Mouse (Mus musculus): ENCODE results near the gene Klhl36. TPM values are rescaled to one million over a fixed set of nuclear protein-coding genes. Genes with fewer than 3 reads are reported as not detected.

Klhl36 gene
- polyA plus RNA-seq, 1 experiment, result 3.0 TPM

- Histone ChIP-seq H3K9ac (ENCODE audit: low read depth, poor library complexity, severe bottlenecking) (0 out of 2 replicates have a peak overlapping the region, but pooled peaks have one; percentile 21), H3K4me1 (ENCODE audit: control insufficient read depth, insufficient read depth, low read length) (peaks cover 2% of the 10 kb centered on the region), H3K27me3 (ENCODE audit: control insufficient read depth, insufficient read depth, low read length, poor library complexity, severe bottlenecking) (no peaks in the 10 kb centered on the region), H3K27ac (ENCODE audit: insufficient read depth, low read length) (no peak overlapping the region), H3K4me3 (ENCODE audit: low read depth, low read length) (peak overlapping the region; percentile 1; the same call in 1 of the 2 replicates), H3K36me3 (ENCODE audit: control insufficient read depth, insufficient read depth, low read length, poor library complexity, severe bottlenecking) (no peaks in the 10 kb centered on the region), H3K9me3 (replicated peaks; ENCODE audit: control insufficient read depth, insufficient read depth, low read length, poor library complexity, severe bottlenecking) (no peaks in the 10 kb centered on the region)
- no peak for TF ChIP-seq EP300 (IDR thresholded peaks at IDR 0.05; ENCODE audit: insufficient read depth, low read depth, low read length)
- no peak for TF ChIP-seq POLR2A (IDR thresholded peaks at IDR 0.05; ENCODE audit: insufficient read depth, low read length)
- TF ChIP-seq CTCF (IDR thresholded peaks at IDR 0.05; ENCODE audit: low read depth, low read length), result no peak
Measured at GRCm38 (mm10) chr8:119837553-119838071, 24.5 kb upstream of the Klhl36 start.

DNA sequence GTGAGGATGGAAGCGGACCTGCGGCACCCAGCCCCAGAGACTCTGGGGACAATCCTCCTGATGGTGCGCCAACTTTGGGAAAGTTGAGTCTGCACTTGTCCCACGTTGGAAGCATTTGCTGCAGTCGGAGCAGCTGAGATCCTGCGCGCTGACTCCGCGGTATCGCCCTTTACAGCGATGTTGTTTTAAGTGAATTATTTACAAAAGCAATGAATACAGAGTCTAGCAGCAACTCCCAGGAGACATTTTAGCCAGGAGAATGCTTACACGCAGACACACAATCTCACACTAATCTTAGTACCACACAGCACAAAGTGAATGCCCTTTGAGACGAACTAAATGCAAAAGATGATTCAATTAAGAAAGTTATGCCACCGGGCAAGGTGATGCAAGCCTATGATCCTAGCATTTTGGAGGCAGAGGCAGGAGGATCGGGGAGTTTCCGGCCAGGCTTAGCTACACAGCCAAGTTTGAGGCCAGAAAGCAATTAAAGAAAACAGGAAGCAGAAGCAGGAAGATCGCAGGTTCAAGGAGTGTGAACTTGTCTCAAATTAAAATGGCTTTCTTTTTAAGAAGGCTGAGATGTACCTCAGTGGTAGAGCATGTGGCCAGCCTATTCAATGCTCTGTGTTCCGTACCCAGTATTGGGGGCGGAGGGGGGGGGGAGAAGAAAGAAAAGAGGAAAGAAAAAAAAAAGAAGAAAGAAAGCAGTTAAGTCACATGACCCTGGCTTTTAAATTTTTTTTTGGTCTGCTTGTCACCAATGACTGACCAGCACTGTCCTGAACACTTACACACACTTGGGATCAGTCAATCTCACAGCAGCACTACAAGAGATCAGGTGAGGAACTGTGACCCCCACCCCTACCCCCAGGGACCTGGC lies 23.7 kb upstream of the Klhl36 start:
- Histone ChIP-seq H3K27ac (ENCODE audit: insufficient read depth, low read length) (0 out of 2 replicates have a peak overlapping the region, but pooled peaks have one; percentile 5), H3K9ac (ENCODE audit: low read depth, poor library complexity, severe bottlenecking) (0 out of 2 replicates have a peak overlapping the region, but pooled peaks have one; percentile 21), H3K36me3 (ENCODE audit: control insufficient read depth, insufficient read depth, low read length, poor library complexity, severe bottlenecking) (no peaks in the 10 kb centered on the region), H3K9me3 (replicated peaks; ENCODE audit: control insufficient read depth, insufficient read depth, low read length, poor library complexity, severe bottlenecking) (no peaks in the 10 kb centered on the region), H3K4me1 (ENCODE audit: control insufficient read depth, insufficient read depth, low read length) (peaks cover 2% of the 10 kb centered on the region), H3K4me3 (ENCODE audit: low read depth, low read length) (peak overlapping the region; percentile 21), H3K27me3 (ENCODE audit: control insufficient read depth, insufficient read depth, low read length, poor library complexity, severe bottlenecking) (no peaks in the 10 kb centered on the region)
- TF ChIP-seq EP300 (IDR thresholded peaks at IDR 0.05; ENCODE audit: insufficient read depth, low read depth, low read length) (no peak), POLR2A (IDR thresholded peaks at IDR 0.05; ENCODE audit: insufficient read depth, low read length) (no peak), CTCF (IDR thresholded peaks at IDR 0.05; ENCODE audit: low read depth, low read length) (no peak)

DNA sequence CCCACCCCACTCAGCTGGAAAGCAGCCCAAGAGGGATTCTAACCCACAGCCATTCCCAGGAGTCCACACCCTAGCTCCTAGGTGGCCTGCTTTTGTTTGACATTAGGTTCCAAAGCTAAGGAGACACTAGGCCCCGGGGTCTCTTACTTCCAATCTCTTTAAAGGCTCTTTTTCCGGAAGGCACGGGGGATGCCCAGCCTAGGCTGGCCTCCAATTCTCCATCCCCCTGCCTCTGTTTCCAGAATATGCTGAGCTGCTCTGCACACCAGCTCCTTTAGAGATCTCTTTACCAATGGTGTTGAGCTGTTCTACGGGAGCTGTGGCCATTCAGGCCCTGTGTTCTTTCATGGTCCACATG lies 23.1 kb upstream of the Klhl36 start:
- Histone ChIP-seq H3K9me3 (replicated peaks; ENCODE audit: control insufficient read depth, insufficient read depth, low read length, poor library complexity, severe bottlenecking) (no peaks in the 10 kb centered on the region), H3K36me3 (ENCODE audit: control insufficient read depth, insufficient read depth, low read length, poor library complexity, severe bottlenecking) (no peaks in the 10 kb centered on the region), H3K4me1 (ENCODE audit: control insufficient read depth, insufficient read depth, low read length) (peaks cover 2% of the 10 kb centered on the region), H3K27ac (ENCODE audit: insufficient read depth, low read length) (peak overlapping the region; percentile 68), H3K4me3 (ENCODE audit: low read depth, low read length) (peak overlapping the region; percentile 89), H3K27me3 (ENCODE audit: control insufficient read depth, insufficient read depth, low read length, poor library complexity, severe bottlenecking) (no peaks in the 10 kb centered on the region), H3K9ac (ENCODE audit: low read depth, poor library complexity, severe bottlenecking) (peak overlapping the region; percentile 66; the same call in 1 of the 2 replicates)
- TF ChIP-seq EP300 (IDR thresholded peaks at IDR 0.05; ENCODE audit: insufficient read depth, low read depth, low read length) (peak; percentile 78), POLR2A (IDR thresholded peaks at IDR 0.05; ENCODE audit: insufficient read depth, low read length) (no peak), CTCF (IDR thresholded peaks at IDR 0.05; ENCODE audit: low read depth, low read length) (no peak)

GRCm38 (mm10) chr8:119839419-119840021 lies 22.5 kb upstream of the Klhl36 start:
- Histone ChIP-seq H3K27ac (ENCODE audit: insufficient read depth, low read length) (peak overlapping the region; percentile 68), H3K4me1 (ENCODE audit: control insufficient read depth, insufficient read depth, low read length) (peaks cover 2% of the 10 kb centered on the region), H3K27me3 (ENCODE audit: control insufficient read depth, insufficient read depth, low read length, poor library complexity, severe bottlenecking) (no peaks in the 10 kb centered on the region), H3K9me3 (replicated peaks; ENCODE audit: control insufficient read depth, insufficient read depth, low read length, poor library complexity, severe bottlenecking) (no peaks in the 10 kb centered on the region), H3K9ac (ENCODE audit: low read depth, poor library complexity, severe bottlenecking) (peak overlapping the region; percentile 66), H3K36me3 (ENCODE audit: control insufficient read depth, insufficient read depth, low read length, poor library complexity, severe bottlenecking) (no peaks in the 10 kb centered on the region), H3K4me3 (ENCODE audit: low read depth, low read length) (peak overlapping the region; percentile 89)
- TF ChIP-seq POLR2A (IDR thresholded peaks at IDR 0.05; ENCODE audit: insufficient read depth, low read length), result no peak
- no peak for TF ChIP-seq EP300 (IDR thresholded peaks at IDR 0.05; ENCODE audit: insufficient read depth, low read depth, low read length)
- no peak for TF ChIP-seq CTCF (IDR thresholded peaks at IDR 0.05; ENCODE audit: low read depth, low read length)

DNA sequence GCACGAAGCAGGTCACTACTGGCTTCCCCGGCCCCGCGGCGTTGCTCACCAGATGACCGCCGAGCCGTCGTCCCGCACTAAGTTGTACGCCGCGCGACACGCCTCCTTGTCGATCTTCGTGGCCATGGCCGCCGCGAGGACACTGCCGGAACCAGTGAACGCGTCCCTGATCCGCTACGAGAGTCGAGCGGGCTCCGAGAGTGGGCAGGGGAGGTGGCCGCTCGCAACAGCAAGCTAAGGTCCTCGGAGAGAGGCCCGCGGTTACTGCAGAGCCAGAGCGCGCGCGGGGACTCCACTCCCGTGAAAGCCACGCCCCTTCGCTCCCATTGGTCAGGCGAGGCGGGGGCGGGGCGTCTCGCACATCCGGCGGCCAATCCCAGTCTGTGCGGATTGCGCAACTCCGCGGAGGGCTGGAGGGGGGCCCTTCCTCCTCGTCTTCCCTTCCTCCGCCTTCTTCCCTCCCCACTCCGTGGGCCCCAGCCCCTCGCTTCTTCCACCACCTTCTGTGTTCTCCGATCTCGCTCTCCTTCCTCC lies 21.7 kb upstream of the Klhl36 start, which contains the start of gene Cotl1:
TSS of gene Cotl1 (minus strand) at position 270 of the 534 bp plus-strand sequence.
- Histone ChIP-seq H3K36me3 (ENCODE audit: control insufficient read depth, insufficient read depth, low read length, poor library complexity, severe bottlenecking) (no peaks in the 10 kb centered on the region), H3K4me1 (ENCODE audit: control insufficient read depth, insufficient read depth, low read length) (peaks cover 2% of the 10 kb centered on the region), H3K4me3 (ENCODE audit: low read depth, low read length) (peak within 1 kb of the TSS; percentile 89), H3K9ac (ENCODE audit: low read depth, poor library complexity, severe bottlenecking) (peak within 1 kb of the TSS; percentile 66), H3K9me3 (replicated peaks; ENCODE audit: control insufficient read depth, insufficient read depth, low read length, poor library complexity, severe bottlenecking) (no peaks in the 10 kb centered on the region), H3K27ac (ENCODE audit: insufficient read depth, low read length) (peak within 1 kb of the TSS; percentile 68), H3K27me3 (ENCODE audit: control insufficient read depth, insufficient read depth, low read length, poor library complexity, severe bottlenecking) (no peaks in the 10 kb centered on the region)
- 0 out of 2 replicates have a peak, but pooled peaks have one; percentile 2 for TF ChIP-seq EP300 (IDR thresholded peaks at IDR 0.05; ENCODE audit: insufficient read depth, low read depth, low read length)
- no peak for TF ChIP-seq CTCF (IDR thresholded peaks at IDR 0.05; ENCODE audit: low read depth, low read length)
- peak; percentile 59 for TF ChIP-seq POLR2A (IDR thresholded peaks at IDR 0.05; ENCODE audit: insufficient read depth, low read length)
